Mouse (Mus musculus) embryonic facial prominence, embryonic 14.5 days (tissue): ENCODE measurements around the gene Cercam. TPM values are rescaled to one million over a fixed set of nuclear protein-coding genes. Genes with fewer than 3 reads are reported as not detected.
A peak's percentile ranks its signal among the peaks of the same experiment; 100 is the strongest.
"Not testable (repeated sequence)": the region's sequence is repeated elsewhere in the genome, so short reads cannot be mapped to it uniquely, and the experiment has no call there.

Experiments
- ATAC-seq: fragments of 200-750 bp; cut with Nextera tagmentation; 2 replicates; pipeline ENCODE4 v1.8.0; 2017; ENCODE audit warnings: low read depth, moderate number of reproducible peaks, moderate TSS enrichment
- DNase-seq: peaks from one replicate; pipeline ENCODE4 v3.0.0-alpha.2; 2015; ENCODE audit warnings: low spot score
- H3K27ac ChIP-seq: fragments of 300-500 bp; sonication (generic); replicated peaks from 2 replicates; pipeline ENCODE4 v1.5.1; 2014; ENCODE audit warnings: low read depth, mild to moderate bottlenecking, low read length, moderate library complexity
- H3K27me3 ChIP-seq: fragments of 300-500 bp; sonication (generic); replicated peaks from 2 replicates; pipeline ENCODE4 v1.6.1; 2014; ENCODE audit warnings: low read length; ENCODE audit not compliant: control insufficient read depth, insufficient read depth
- H3K36me3 ChIP-seq: fragments of 300-500 bp; sonication (generic); 2 replicates; pipeline ENCODE4 v1.6.1; 2014; ENCODE audit warnings: low read length, mixed read lengths; ENCODE audit not compliant: control insufficient read depth, insufficient read depth
- H3K4me1 ChIP-seq: fragments of 300-500 bp; sonication (generic); 2 replicates; pipeline ENCODE4 v1.6.1; 2014; ENCODE audit warnings: antibody characterized with exemption, low read length; ENCODE audit not compliant: control insufficient read depth, insufficient read depth
- H3K4me2 ChIP-seq: fragments of 300-500 bp; sonication (generic); 2 replicates; pipeline ENCODE4 v1.6.1; 2014; ENCODE audit warnings: low read depth, mild to moderate bottlenecking, low read length, moderate library complexity, mixed read lengths
- H3K4me3 ChIP-seq: fragments of 300-500 bp; sonication (generic); 2 replicates; pipeline ENCODE4 v1.5.1; 2014; ENCODE audit warnings: low read depth, mild to moderate bottlenecking, low read length
- H3K9ac ChIP-seq: fragments of 300-500 bp; sonication (generic); 2 replicates; pipeline ENCODE4 v1.6.1; 2014; ENCODE audit warnings: low read depth, mild to moderate bottlenecking, low read length, moderate library complexity, mixed read lengths
- H3K9me3 ChIP-seq: fragments of 300-500 bp; sonication (generic); 2 replicates; pipeline ENCODE4 v1.6.1; 2016; ENCODE audit warnings: low read length; ENCODE audit not compliant: control insufficient read depth
- WGBS: fragments of 180-500 bp; shearing (Covaris S2); extraction: QIAGEN DNeasy Blood & Tissue Kit; methylation state at CpG from one replicate; pipeline ENCODE4 v1.1.7; 2014; 5-methylcytosine and 5-hydroxymethylcytosine counted together
- polyA plus RNA-seq: library from polyadenylated mRNA; unstranded; fragments of >200 nt; fragmentation: Nextera tagmentation; extraction: Ambion mirVana; gene quantifications from 2 replicates; pipeline ENCODE4 v1.2.1, GENCODE M21; 2014

Gene Cercam
- polyA plus RNA-seq, 1 experiment from 2014 or later, result 32.8 TPM

DNA sequence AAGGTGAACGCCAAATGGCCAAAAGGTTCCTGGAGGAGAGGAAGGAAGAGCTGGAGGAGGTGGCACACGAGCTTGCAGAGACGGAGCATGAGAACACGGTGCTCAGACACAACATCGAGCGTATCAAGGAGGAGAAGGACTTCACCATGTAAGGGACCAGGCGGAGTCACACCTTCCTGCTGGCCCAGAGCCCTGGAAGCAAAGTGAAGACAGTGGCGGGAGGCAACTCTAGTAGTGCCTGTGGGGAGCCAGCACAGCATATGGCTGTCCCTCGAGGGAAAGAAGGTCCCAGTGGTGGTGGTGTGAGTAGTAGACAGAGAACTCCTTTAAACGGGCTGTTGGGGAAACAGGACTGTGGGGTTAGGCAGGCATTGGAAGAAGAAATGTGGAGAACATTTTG, 33.2 kb downstream of the Cercam start:
- 91% methylated on average over 10 of the region's 10 CpGs for WGBS
- H3K36me3 ChIP-seq, result peaks cover 95% of the 10 kb centered on the region
- no peaks in the 10 kb centered on the region for H3K27me3 ChIP-seq

GRCm38 (mm10) chr2:29908171-29908570, 39.2 kb downstream of the Cercam start:
- not testable (repeated sequence) for H3K9ac ChIP-seq, H3K4me2 ChIP-seq, H3K9me3 ChIP-seq, H3K27me3 ChIP-seq, DNase-seq, H3K4me3 ChIP-seq, ATAC-seq, H3K27ac ChIP-seq, H3K4me1 ChIP-seq
- WGBS, result 89% methylated on average over 2 of the region's 2 CpGs
- peaks cover 89% of the 10 kb centered on the region for H3K36me3 ChIP-seq

More for the DNA sequence above, 33.2 kb downstream of the Cercam start:
- H3K4me2 ChIP-seq, result no peak overlapping the region
- H3K9me3 ChIP-seq, result no peaks in the 10 kb centered on the region
- no peak overlapping the region for H3K27ac ChIP-seq
- DNase-seq (no peak), ATAC-seq (no peak)
- no peaks in the 10 kb centered on the region for H3K4me1 ChIP-seq
- no peak overlapping the region for H3K9ac ChIP-seq
- no peak overlapping the region for H3K4me3 ChIP-seq

DNA sequence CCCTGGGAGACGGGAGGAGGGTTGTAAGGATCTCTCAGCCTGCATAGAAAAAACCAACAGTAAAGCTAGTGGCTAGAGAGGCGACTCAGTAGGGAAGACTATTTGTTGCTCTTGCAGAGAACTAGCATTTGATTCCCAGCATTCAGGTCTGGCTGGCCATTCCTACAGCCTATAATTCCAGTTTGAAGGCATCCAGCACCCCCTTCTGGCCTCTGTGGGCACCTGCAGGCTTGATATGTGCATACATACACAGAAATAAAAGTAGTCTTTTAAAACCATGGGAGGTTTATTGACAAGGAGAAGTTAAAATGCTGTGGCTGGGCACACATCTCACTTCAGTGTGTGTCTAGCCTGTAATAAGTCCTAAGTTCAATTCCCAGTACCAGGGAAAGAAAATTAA, 41.1 kb downstream of the Cercam start:
- Histone ChIP-seq H3K9ac (no peak overlapping the region), H3K27ac (no peak overlapping the region), H3K27me3 (no peaks in the 10 kb centered on the region), H3K4me2 (no peak overlapping the region), H3K9me3 (no peaks in the 10 kb centered on the region), H3K4me1 (no peaks in the 10 kb centered on the region), H3K4me3 (no peak overlapping the region), H3K36me3 (peaks cover 87% of the 10 kb centered on the region)
- DNase-seq (no peak), ATAC-seq (no peak)
- WGBS, result 87% methylated on average over 2 of the region's 2 CpGs

DNA sequence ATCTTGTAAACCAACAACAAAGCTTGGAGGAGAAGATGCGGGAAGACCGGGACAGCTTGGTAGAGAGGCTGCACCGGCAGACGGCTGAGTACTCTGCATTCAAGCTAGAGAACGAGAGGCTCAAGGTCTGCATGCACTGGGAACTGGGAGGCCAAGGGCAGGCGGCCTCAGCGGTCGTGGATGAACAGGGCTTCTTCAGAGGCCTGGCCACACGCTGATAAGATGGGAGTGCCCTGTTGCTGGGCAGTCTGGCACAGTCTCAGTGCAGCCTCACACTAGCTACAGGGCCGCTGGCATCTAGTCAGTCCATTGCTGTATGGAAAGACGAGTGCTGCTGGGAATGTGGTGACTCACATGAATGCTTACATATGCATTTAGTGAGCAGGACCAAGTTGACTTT, 48.7 kb downstream of the Cercam start:
- Histone ChIP-seq H3K9me3 (no peaks in the 10 kb centered on the region), H3K4me1 (no peaks in the 10 kb centered on the region), H3K27me3 (no peaks in the 10 kb centered on the region), H3K4me2 (no peak overlapping the region), H3K27ac (no peak overlapping the region), H3K36me3 (peaks cover 89% of the 10 kb centered on the region), H3K9ac (no peak overlapping the region), H3K4me3 (no peak overlapping the region)
- DNase-seq (no peak), ATAC-seq (no peak)
- WGBS, result 96% methylated on average over 11 of the region's 11 CpGs

GRCm38 (mm10) chr2:29922011-29922410, 53.0 kb downstream of the Cercam start:
- 58% methylated on average over 11 of the region's 11 CpGs for WGBS
- H3K27ac ChIP-seq, result no peak overlapping the region
- H3K36me3 ChIP-seq, result peaks cover 90% of the 10 kb centered on the region
- H3K9ac ChIP-seq, result no peak overlapping the region
- H3K4me2 ChIP-seq, result no peak overlapping the region
- no peaks in the 10 kb centered on the region for H3K27me3 ChIP-seq
- no peaks in the 10 kb centered on the region for H3K9me3 ChIP-seq
- ATAC-seq, result 0 out of 2 replicates have a peak, but pooled peaks have one; percentile 30
- H3K4me1 ChIP-seq, result no peaks in the 10 kb centered on the region
- peak; percentile 66 for DNase-seq
- H3K4me3 ChIP-seq, result no peak overlapping the region

DNA sequence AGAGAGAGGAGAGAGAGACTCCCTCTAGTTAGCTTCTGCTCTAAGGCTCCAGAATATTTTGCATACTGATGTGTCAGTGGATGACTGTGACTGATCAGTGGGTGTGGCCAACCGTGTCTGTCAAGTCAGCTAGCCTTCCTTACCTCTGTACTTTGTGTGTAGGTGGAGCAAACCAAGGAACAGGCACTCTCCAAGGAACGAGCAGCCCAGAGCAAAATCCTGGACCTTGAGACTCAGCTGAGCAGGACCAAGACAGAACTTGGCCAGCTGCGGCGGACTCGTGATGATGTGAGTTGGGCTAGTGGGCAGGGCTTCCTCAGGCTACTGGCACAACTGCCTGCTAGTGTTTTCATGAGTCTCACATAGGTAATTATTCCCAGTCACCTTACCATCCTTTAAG, 57.6 kb downstream of the Cercam start:
- no peak overlapping the region for H3K4me2 ChIP-seq
- peaks cover 96% of the 10 kb centered on the region for H3K36me3 ChIP-seq
- H3K27ac ChIP-seq, result no peak overlapping the region
- H3K9me3 ChIP-seq, result no peaks in the 10 kb centered on the region
- no peak overlapping the region for H3K9ac ChIP-seq
- H3K4me1 ChIP-seq, result no peaks in the 10 kb centered on the region
- no peak for DNase-seq
- H3K27me3 ChIP-seq, result no peaks in the 10 kb centered on the region
- ATAC-seq, result no peak
- H3K4me3 ChIP-seq, result no peak overlapping the region
- 90% methylated on average over 5 of the region's 5 CpGs for WGBS

- Histone ChIP-seq H3K27ac (no peak overlapping the region), H3K9ac (no peak overlapping the region), H3K36me3 (peaks cover 59% of the 10 kb centered on the region), H3K9me3 (no peaks in the 10 kb centered on the region), H3K27me3 (no peaks in the 10 kb centered on the region), H3K4me2 (no peak overlapping the region), H3K4me1 (no peaks in the 10 kb centered on the region), H3K4me3 (no peak overlapping the region)
- ATAC-seq (no peak), DNase-seq (no peak)
- 87% methylated on average over 10 of the region's 10 CpGs for WGBS
Measured at GRCm38 (mm10) chr2:29930506-29930905, 61.5 kb downstream of the Cercam start.

- DNase-seq (no peak), ATAC-seq (no peak)
- no peak overlapping the region for H3K27ac ChIP-seq
- no peak overlapping the region for H3K9ac ChIP-seq
- peaks cover 52% of the 10 kb centered on the region for H3K36me3 ChIP-seq
- no peak overlapping the region for H3K4me3 ChIP-seq
- no peak overlapping the region for H3K4me2 ChIP-seq
- no peaks in the 10 kb centered on the region for H3K27me3 ChIP-seq
- 85% methylated on average over 6 of the region's 6 CpGs for WGBS
- H3K4me1 ChIP-seq, result peaks cover 6% of the 10 kb centered on the region
- H3K9me3 ChIP-seq, result no peaks in the 10 kb centered on the region
Measured at GRCm38 (mm10) chr2:29931194-29931593, 62.2 kb downstream of the Cercam start.
